Mouse (Mus musculus) kidney, adult 2 months (tissue): ENCODE results near the gene Cryzl1.

Experiments
- CTCF ChIP-seq: fragments of 200-500 bp; conservative IDR thresholded peaks from 2 replicates; pipeline ENCODE4 v1.5.1; 2011; ENCODE audit warnings: low read depth, mild to moderate bottlenecking, control low read depth, low read length, moderate library complexity, mixed read lengths; ENCODE audit not compliant: insufficient read depth, insufficient read length
- POLR2A ChIP-seq: fragments of 200-500 bp; IDR thresholded peaks from one replicate; pipeline ENCODE4 v1.6.1; 2011; ENCODE audit warnings: low read depth, low read length, control low read depth

DNA sequence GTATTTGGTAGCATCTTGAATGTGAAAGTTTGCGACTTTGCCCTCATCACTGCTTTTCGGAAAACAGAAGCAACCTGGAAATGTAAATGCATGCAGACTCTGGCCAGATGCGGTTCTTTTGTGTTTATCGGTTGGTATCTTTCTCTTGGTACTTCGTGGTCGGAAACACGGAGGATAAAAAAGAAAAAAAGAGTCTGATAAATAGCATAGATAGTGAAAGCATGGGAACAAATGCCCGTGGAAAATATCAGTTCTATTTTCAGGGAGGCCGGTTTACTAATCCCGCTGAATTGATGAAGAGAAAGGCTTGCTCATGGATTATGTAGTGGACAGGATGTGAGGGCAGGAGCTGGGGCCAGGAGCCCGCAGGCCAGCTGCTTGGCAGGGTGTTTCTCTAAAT, 1.7 kb upstream of the Cryzl1 start:
- no peak for TF ChIP-seq CTCF
- TF ChIP-seq POLR2A = no peak
